Mouse (Mus musculus) CH12.LX (cell line): ENCODE results near the gene Arhgef26. TPM values are rescaled to one million over a fixed set of nuclear protein-coding genes. Genes with fewer than 3 reads are reported as not detected.

Experiments
- DNase-seq: peaks from one replicate; pipeline ENCODE4 v3.0.0-alpha.2; 2013; ENCODE audit errors: extremely low read depth
- H3K27ac ChIP-seq: 2 replicates; pipeline ENCODE4 v1.5.1; 2012; ENCODE audit warnings: low read depth, mild to moderate bottlenecking, control low read depth, moderate library complexity; ENCODE audit not compliant: insufficient read depth
- H3K27me3 ChIP-seq: replicated peaks from 2 replicates; pipeline ENCODE3; 2012; ENCODE audit warnings: inconsistent platforms
- H3K36me3 ChIP-seq, 2 experiments: replicated peaks in 1 of 2; 2 replicates each; pipeline versions ENCODE3 to v1.6.1; 2012; ENCODE audit warnings: inconsistent platforms in 1 of 2, low read length in 1 of 2, mild to moderate bottlenecking in 1 of 2, mixed read lengths in 1 of 2, moderate library complexity in 1 of 2; ENCODE audit not compliant: control insufficient read depth in 1 of 2, insufficient read depth in 1 of 2
- H3K4me1 ChIP-seq, 2 experiments: 2 replicates each; pipeline ENCODE4 v1.6.1; 2012; ENCODE audit warnings: inconsistent platforms in 1 of 2, moderate library complexity in 1 of 2; ENCODE audit not compliant: insufficient read depth in 2 of 2, control insufficient read depth in 1 of 2
- H3K4me2 ChIP-seq: 2 replicates; pipeline ENCODE4 v1.6.1; 2012; ENCODE audit warnings: low read depth, mild to moderate bottlenecking, control low read depth; ENCODE audit not compliant: poor library complexity, insufficient read depth, severe bottlenecking
- H3K4me3 ChIP-seq, 3 experiments: fragments of 150-350 bp in 1 of 3; sonication (generic) in 1 of 3; replicated peaks in 1 of 3; 2 replicates each; pipeline versions ENCODE3 to v1.5.1; 2011 to 2012; ENCODE audit warnings: low read depth in 2 of 3, low read length in 2 of 3, mild to moderate bottlenecking in 2 of 3, moderate library complexity in 2 of 3, control low read depth in 1 of 3, improper control_type of control experiment in 1 of 3, inconsistent platforms in 1 of 3, mixed read lengths in 1 of 3; ENCODE audit not compliant: poor library complexity in 1 of 3
- H3K79me2 ChIP-seq: replicated peaks from 2 replicates; pipeline ENCODE4 v1.6.1; 2012; ENCODE audit warnings: mild to moderate bottlenecking, moderate library complexity; ENCODE audit not compliant: control insufficient read depth, poor library complexity, insufficient read depth, severe bottlenecking; ENCODE audit errors: extremely low read depth
- H3K9ac ChIP-seq: 2 replicates; pipeline ENCODE4 v1.6.1; 2012; ENCODE audit warnings: low read depth, mild to moderate bottlenecking, control low read depth, moderate library complexity; ENCODE audit not compliant: insufficient read depth
- H3K9me3 ChIP-seq: replicated peaks from 2 replicates; pipeline ENCODE3; 2012; ENCODE audit warnings: low read length, inconsistent platforms, mixed read lengths
- BHLHE40 ChIP-seq: IDR thresholded peaks from 2 replicates; pipeline ENCODE4 v1.6.1; 2011; ENCODE audit warnings: mild to moderate bottlenecking, low read depth, low read length, improper control_type of control experiment
- CHD1 ChIP-seq: IDR thresholded peaks from 2 replicates; pipeline ENCODE4 v1.6.1; 2012; ENCODE audit warnings: low read depth, low read length, improper control_type of control experiment, inconsistent platforms
- CHD2 ChIP-seq: IDR thresholded peaks from 2 replicates; pipeline ENCODE4 v1.6.1; 2011; ENCODE audit warnings: low read length, improper control_type of control experiment
- CTCF ChIP-seq, 2 experiments: IDR thresholded peaks in 1 of 2; conservative IDR thresholded peaks in 1 of 2; 2 replicates each; pipeline ENCODE4 v1.5.1; 2011 to 2012; ENCODE audit warnings: low read depth in 2 of 2, low read length in 2 of 2, improper control_type of control experiment in 1 of 2, inconsistent platforms in 1 of 2, mild to moderate bottlenecking in 1 of 2, moderate library complexity in 1 of 2
- E2F4 ChIP-seq: IDR thresholded peaks from 2 replicates; pipeline ENCODE4 v1.6.1; 2011; ENCODE audit warnings: low read depth, low read length, improper control_type of control experiment; ENCODE audit not compliant: insufficient replicate concordance
- ELF1 ChIP-seq: IDR thresholded peaks from 2 replicates; pipeline ENCODE4 v1.6.1; 2014; ENCODE audit warnings: low read depth, mild to moderate bottlenecking, inconsistent platforms, low read length, improper control_type of control experiment
- EP300 ChIP-seq: IDR thresholded peaks from 2 replicates; pipeline ENCODE4 v1.6.1; 2011; ENCODE audit warnings: low read length, improper control_type of control experiment
- HCFC1 ChIP-seq: IDR thresholded peaks from 2 replicates; pipeline ENCODE4 v1.6.1; 2012; ENCODE audit warnings: low read depth, mild to moderate bottlenecking, inconsistent platforms, low read length, improper control_type of control experiment
- IRF4 ChIP-seq: IDR thresholded peaks from 2 replicates; pipeline ENCODE4 v1.6.1; 2014; ENCODE audit warnings: low read depth, mild to moderate bottlenecking, inconsistent platforms, low read length, improper control_type of control experiment
- JUN ChIP-seq: IDR thresholded peaks from 2 replicates; pipeline ENCODE4 v1.6.1; 2011; ENCODE audit warnings: low read depth, mild to moderate bottlenecking, low read length, improper control_type of control experiment, moderate library complexity; ENCODE audit not compliant: insufficient read depth
- MAFK ChIP-seq: IDR thresholded peaks from 2 replicates; pipeline ENCODE4 v1.6.1; 2011; ENCODE audit warnings: low read length, improper control_type of control experiment; ENCODE audit not compliant: insufficient replicate concordance
- MAX ChIP-seq: IDR thresholded peaks from 2 replicates; pipeline ENCODE4 v1.6.1; 2011; ENCODE audit warnings: low read length, improper control_type of control experiment
- MAZ ChIP-seq: IDR thresholded peaks from 2 replicates; pipeline ENCODE4 v1.6.1; 2012; ENCODE audit warnings: low read depth, mild to moderate bottlenecking, inconsistent platforms, low read length, improper control_type of control experiment, moderate library complexity
- MXI1 ChIP-seq: IDR thresholded peaks from 2 replicates; pipeline ENCODE4 v1.6.1; 2011; ENCODE audit warnings: mild to moderate bottlenecking, low read depth, low read length, improper control_type of control experiment
- MYC ChIP-seq: IDR thresholded peaks from 2 replicates; pipeline ENCODE4 v1.6.1; 2011; ENCODE audit warnings: low read depth, mild to moderate bottlenecking, improper control_type of control experiment, low read length
- NELFE ChIP-seq: IDR thresholded peaks from 2 replicates; pipeline ENCODE4 v1.6.1; 2011; ENCODE audit warnings: low read depth, low read length, improper control_type of control experiment
- NRF1 ChIP-seq: IDR thresholded peaks from 2 replicates; pipeline ENCODE4 v1.6.1; 2014; ENCODE audit warnings: low read depth, mild to moderate bottlenecking, inconsistent platforms, low read length, improper control_type of control experiment, moderate library complexity
- POLR2A ChIP-seq: IDR thresholded peaks from 2 replicates; pipeline ENCODE4 v1.6.1; 2011; ENCODE audit warnings: low read depth, mild to moderate bottlenecking, improper control_type of control experiment, low read length
- POLR2AphosphoS2 ChIP-seq: IDR thresholded peaks from 2 replicates; pipeline ENCODE4 v1.6.1; 2011; ENCODE audit warnings: low read depth, low read length, improper control_type of control experiment
- RAD21 ChIP-seq: IDR thresholded peaks from 2 replicates; pipeline ENCODE4 v1.6.1; 2011; ENCODE audit warnings: low read depth, mild to moderate bottlenecking, low read length, improper control_type of control experiment, moderate library complexity
- RCOR1 ChIP-seq: conservative IDR thresholded peaks from 2 replicates; pipeline ENCODE4 v1.6.1; 2012; ENCODE audit warnings: low read depth, mild to moderate bottlenecking, inconsistent platforms, low read length, improper control_type of control experiment
- SMC3 ChIP-seq: IDR thresholded peaks from 2 replicates; pipeline ENCODE4 v1.6.1; 2011; ENCODE audit warnings: low read depth, low read length, improper control_type of control experiment
- TCF12 ChIP-seq: IDR thresholded peaks from 2 replicates; pipeline ENCODE4 v1.6.1; 2014; ENCODE audit warnings: low read depth, mild to moderate bottlenecking, inconsistent platforms, low read length, improper control_type of control experiment
- UBTF ChIP-seq: IDR thresholded peaks from 2 replicates; pipeline ENCODE4 v1.6.1; 2012; ENCODE audit warnings: low read depth, mild to moderate bottlenecking, inconsistent platforms, low read length, improper control_type of control experiment, moderate library complexity
- USF1 ChIP-seq: IDR thresholded peaks from 2 replicates; pipeline ENCODE4 v1.6.1; 2014; ENCODE audit warnings: low read depth, mild to moderate bottlenecking, inconsistent platforms, low read length, improper control_type of control experiment
- ZC3H11A ChIP-seq: IDR thresholded peaks from 2 replicates; pipeline ENCODE4 v1.6.1; 2012; ENCODE audit warnings: low read depth, mild to moderate bottlenecking, inconsistent platforms, low read length, improper control_type of control experiment
- ZMIZ1 ChIP-seq: IDR thresholded peaks from 2 replicates; pipeline ENCODE4 v1.6.1; 2012; ENCODE audit warnings: low read depth, mild to moderate bottlenecking, inconsistent platforms, low read length, improper control_type of control experiment
- ZNF384 ChIP-seq: IDR thresholded peaks from 2 replicates; pipeline ENCODE4 v1.6.1; 2012; ENCODE audit warnings: low read depth, low read length, improper control_type of control experiment, inconsistent platforms
- dilution Hi-C: fragments of 300-500 bp; cut with MboI; formaldehyde crosslinking; loops from 2 replicates; pipeline ENCODE4 v1.14.3; 2020; ENCODE audit warnings: low sequenced_read_pairs; ENCODE audit not compliant: extremely low pct_unique_long_range_greater_than_20kb, extremely low pct_ligation_motif_present
- in situ Hi-C: fragments of 300-500 bp; cut with MboI; formaldehyde crosslinking; loops from 3 replicates; pipeline ENCODE4 v1.14.3; 2019; ENCODE audit warnings: low sequenced_read_pairs, low pct_ligation_motif_present, low pct_unique_long_range_greater_than_20kb, mixed read lengths
- polyA plus RNA-seq: library from polyadenylated mRNA; unstranded; fragments of >175 nt; gene quantifications from 2 replicates; pipeline ENCODE4 v1.2.1, GENCODE M21; 2012; ENCODE audit warnings: low read depth; ENCODE audit not compliant: insufficient read length
- total RNA-seq, 2 experiments: library from RNA; depleted of rRNA; stranded (reverse); fragments of 300-350 nt in 1 of 2; fragments of >200 nt in 1 of 2; gene quantifications; 2 replicates each; pipeline ENCODE4 v1.2.3; 2012 to 2014

Arhgef26 gene
- total and polyA plus RNA-seq, 3 experiments: under 0.01 to 0.11 TPM; not detected in 1

- Histone ChIP-seq H3K79me2 (no peaks in the 10 kb centered on the region), H3K36me3 (no peaks in the 10 kb centered on the region), H3K4me2 (no peak overlapping the region), H3K4me3 (no peak overlapping the region), H3K9ac (no peak overlapping the region), H3K4me1 (no peaks in the 10 kb centered on the region), H3K27ac (no peak overlapping the region), H3K27me3 (no peaks in the 10 kb centered on the region), H3K9me3 (peaks cover 25% of the 10 kb centered on the region)
- TF ChIP-seq E2F4: no peak
- TF ChIP-seq HCFC1: no peak
- no peak for TF ChIP-seq NELFE
- TF ChIP-seq ZMIZ1: no peak
- no peak for TF ChIP-seq POLR2AphosphoS2
- TF ChIP-seq CHD1: no peak
- no peak for TF ChIP-seq MYC
- TF ChIP-seq RAD21: no peak
- no peak for TF ChIP-seq NRF1
- TF ChIP-seq IRF4: no peak
- TF ChIP-seq EP300: no peak
- TF ChIP-seq TCF12: no peak
- no peak for TF ChIP-seq JUN
- no peak for TF ChIP-seq CTCF (conservative IDR thresholded peaks at IDR 0.05 in 1 of 2, IDR thresholded peaks at IDR 0.05 in 1 of 2; ENCODE audit: low read depth in 2 of 2, low read length in 2 of 2)
- no peak for TF ChIP-seq ZNF384
- no peak for TF ChIP-seq RCOR1
- no peak for DNase-seq
- in situ Hi-C loops: no loop called here
- dilution Hi-C loops: no loop called here
These were observed 26.9 kb upstream of the Arhgef26 start for GRCm38 (mm10) chr3:62311224-62311623.

GRCm38 (mm10) chr3:62324708-62325107 lies 13.4 kb upstream of the Arhgef26 start:
- no peaks in the 10 kb centered on the region for H3K4me1 ChIP-seq
- TF ChIP-seq MAX (no peak), CTCF (conservative IDR thresholded peaks at IDR 0.05 in 1 of 2, IDR thresholded peaks at IDR 0.05 in 1 of 2; ENCODE audit: low read depth in 2 of 2, low read length in 2 of 2) (no peak), SMC3 (no peak), NELFE (no peak), ELF1 (no peak), CHD2 (no peak), EP300 (no peak), MAZ (no peak), JUN (no peak), ZNF384 (no peak), USF1 (no peak), BHLHE40 (no peak), RAD21 (no peak), ZC3H11A (no peak), UBTF (no peak), MXI1 (no peak), E2F4 (no peak), MAFK (no peak), POLR2A (no peak)

More at GRCm38 (mm10) chr3:62324708-62325107, 13.4 kb upstream of the Arhgef26 start:
- Histone ChIP-seq H3K79me2 (no peaks in the 10 kb centered on the region), H3K4me3 (no peak overlapping the region), H3K27me3 (no peaks in the 10 kb centered on the region), H3K36me3 (no peaks in the 10 kb centered on the region), H3K9ac (no peak overlapping the region), H3K27ac (no peak overlapping the region), H3K9me3 (peaks cover 39% of the 10 kb centered on the region), H3K4me2 (no peak overlapping the region)
- in situ Hi-C loops: no loop called here
- dilution Hi-C loops: no loop called here
- DNase-seq: no peak
